Mouse (Mus musculus) ovary, postnatal 36 days (tissue): ENCODE data around the gene Rmi1.
"Not testable (repeated sequence)": the region's sequence is repeated elsewhere in the genome, so short reads cannot be mapped to it uniquely, and the experiment has no call there.

Experiments used
- DNase-seq: peaks from one replicate; pipeline ENCODE4 v3.0.0; 2022; ENCODE audit warnings: low spot score, mixed read lengths

Rmi1 gene

DNA sequence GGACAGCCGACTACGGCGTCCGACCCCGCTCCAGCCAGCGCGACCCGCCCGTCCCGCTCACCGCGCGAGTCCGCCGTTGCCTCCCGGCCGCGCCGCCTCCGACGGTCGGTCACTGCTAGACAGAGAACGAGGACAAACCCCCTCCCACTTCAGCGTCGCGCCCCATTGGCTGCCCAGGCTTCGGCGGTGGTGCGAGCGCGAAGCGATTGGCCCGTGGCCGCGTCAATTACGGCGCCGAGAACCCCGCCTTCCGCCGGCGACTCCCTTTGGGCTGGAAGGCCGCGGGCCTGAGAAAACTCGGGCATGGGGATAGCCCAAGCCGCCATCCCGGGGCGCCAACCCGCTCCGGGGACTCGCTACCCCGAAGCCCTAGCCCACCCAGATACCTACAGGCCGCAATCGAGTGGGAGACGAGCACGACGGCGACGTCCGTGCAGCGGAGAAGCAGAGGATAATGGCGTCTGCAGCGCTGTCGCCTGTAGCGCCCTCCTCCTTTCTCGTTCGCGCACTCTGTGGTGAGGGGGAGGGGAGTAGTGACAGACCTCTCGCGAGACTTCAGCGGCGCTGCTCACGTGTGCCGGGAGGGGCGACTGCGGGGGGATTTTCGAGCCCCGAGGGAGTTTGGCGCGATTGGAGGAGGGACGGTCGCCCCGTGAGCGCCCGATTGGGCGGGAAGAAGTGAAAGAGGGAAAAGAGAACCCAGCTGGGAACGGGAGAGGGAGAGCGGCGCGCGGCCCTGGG, at the start of gene Rmi1:
TSS of gene Rmi1 (plus strand) at position 246 of the 741 bp plus-strand sequence.
- DNase-seq, result peak; percentile 98

DNA sequence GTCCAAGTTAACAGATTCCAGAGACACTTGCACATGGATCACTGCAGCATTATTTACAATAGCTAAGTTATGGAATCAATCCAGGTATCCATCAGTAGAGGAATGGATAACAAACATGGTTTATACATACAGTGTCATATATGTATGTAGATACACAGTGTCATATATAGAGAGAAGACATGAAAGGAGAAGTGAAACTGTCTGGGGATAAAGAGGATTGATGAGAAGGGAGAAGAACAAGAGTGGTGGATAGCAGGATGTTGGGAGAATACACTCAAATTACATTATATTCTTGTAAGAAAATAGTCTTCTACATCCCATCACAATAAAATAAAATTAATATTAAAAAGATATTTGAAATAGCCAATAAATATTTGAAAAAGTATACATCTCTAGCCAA, 49.1 kb upstream of the Rmi1 start:
- DNase-seq, result no peak

DNA sequence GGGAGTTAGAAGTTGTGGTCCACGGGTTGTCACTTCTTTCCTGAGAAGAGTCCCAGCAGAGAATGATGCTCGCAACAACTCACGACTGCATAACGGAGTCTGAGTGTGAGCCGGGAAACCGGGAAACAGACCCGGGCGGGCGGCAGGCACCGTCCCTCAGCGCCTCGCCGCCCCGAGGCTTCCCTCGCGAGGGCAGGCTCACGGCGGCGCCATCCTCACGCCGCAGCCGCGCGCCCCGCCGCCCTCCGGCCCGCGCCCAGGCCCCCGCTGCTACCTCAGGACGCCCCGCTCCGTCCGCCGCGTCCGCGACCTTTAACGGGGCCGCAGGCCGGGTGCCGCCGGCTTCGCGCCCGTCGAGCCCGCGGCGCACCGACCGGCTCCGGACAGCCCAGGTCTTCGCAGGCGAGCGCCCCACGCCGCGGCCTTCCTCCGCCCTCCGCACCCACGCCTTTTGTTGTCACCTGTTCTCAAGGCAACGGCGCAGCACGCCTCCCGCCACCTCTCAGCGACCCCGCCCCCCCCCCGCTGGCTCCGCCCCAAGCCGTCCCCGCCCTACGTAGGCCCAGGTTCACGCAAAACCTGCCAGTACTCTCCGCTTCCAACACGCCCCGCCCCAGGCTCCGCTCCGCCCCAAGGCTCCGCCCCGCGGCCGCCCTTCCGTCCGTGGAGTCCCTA, 43.3 kb upstream of the Rmi1 start, which contains the start of gene Kif27:
TSS of gene Kif27 (minus strand) at position 494 of the 675 bp plus-strand sequence.
- peak; percentile 84 for DNase-seq

DNA sequence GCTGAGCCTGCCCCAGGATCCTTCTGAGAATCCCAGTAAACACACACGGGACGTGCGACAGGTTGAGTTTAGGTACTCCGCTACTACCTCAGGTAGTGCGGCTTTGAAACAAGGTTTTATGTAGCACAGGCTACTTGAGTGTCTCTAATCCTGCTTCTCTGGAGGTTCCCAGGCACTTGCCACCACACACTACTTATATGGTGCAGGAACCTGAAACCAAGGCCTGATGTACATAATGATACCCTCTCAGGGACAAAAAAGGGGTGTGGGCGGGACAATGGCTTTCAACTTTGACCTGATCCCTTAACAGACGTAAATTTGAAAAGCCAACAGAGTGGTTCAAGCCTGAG, 42.8 kb upstream of the Rmi1 start:
- no peak for DNase-seq

DNA sequence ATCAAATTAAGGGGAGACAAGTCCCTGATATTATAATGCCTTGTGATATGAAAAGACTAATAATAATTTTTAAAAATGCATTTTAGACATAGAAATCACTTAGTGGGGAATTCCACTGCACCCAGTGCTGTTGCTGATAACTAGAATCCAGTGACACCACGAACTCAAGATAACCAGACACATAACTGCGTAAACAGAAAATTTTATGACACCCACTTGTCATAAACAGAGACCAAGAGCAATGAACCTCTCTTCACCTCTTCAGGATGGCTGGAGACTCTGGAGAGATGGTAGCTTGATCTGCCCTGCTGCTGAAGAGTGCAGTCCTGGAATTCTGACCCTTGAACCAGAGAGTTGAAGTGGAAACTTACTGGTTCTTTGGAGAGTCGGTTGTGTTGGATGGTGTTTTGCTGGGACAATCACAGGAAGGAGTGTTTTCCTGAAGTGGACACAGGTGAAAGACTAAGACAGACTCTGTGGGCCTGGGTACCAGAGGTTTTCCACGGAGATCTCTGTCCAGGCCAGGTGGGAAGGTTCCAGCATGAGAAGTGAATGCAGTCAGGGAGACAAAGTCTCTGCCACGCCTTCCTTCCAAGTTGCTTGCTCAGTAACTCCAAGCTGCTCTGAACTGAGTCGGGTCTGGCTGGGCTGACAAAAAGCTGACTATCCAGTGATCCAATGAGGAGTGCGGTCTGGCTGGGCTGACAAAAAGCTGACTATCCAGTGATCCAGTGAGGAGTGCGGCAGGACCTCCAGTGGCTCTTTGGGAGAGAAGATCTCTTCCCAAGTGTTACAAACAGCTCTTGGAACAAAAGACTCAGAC, 37.5 kb upstream of the Rmi1 start:
- no peak for DNase-seq

DNA sequence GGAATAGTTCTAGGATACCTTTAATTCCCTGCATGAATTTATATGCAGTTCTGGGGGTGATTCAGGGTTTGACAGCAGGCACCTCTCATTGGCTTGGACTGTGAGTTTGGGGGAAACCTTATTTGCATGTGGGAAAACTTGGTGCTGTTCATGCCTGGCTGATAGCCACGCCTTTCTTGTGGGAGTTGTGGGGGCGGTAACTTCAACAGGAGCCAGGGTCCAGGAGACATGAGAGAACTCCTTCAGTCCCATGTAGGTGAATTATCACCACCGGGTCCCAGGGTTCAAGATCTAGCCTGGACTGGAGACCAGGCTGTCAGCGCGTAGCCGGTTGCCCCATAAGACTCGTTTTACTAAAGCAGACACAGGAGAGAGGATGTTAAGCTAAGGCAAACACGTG, 36.9 kb upstream of the Rmi1 start:
- not testable (repeated sequence) for DNase-seq

DNA sequence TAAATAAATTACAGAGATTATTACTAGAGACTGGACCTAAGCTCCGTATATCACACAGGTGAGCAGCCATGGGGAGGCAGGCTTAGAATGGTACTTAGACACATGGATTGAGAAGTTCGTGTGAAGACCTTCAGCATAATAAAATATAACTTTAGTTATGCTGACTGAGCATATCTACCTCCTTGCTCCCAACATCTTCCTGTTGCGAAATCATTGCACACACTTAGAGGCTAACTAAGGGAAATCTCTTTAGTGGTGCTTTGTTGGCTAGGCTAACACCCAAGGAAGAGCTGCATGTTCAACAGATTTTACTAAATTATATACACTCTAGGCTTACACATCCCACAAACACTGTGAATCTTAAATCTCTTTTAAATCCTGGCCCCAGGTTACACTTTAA, 35.7 kb upstream of the Rmi1 start:
- no peak for DNase-seq

DNA sequence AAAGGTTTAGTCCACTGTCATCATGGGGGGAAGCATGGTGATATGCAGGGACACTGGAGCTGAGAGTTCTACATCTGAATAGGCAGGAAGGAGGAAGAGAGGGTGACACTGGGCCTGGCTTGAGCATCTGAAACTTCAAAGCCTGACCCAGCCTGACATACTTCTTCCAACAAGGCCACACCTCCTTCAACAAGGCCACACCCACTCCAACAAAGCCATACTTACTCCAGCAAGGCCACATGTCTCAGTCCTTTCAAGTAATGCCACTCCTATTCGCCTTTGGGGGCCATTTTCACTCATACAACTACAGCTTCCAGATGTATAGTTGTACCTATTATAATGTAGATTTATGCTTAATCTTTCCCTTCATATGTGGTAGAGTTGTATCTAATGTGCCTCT, 34.4 kb upstream of the Rmi1 start:
- no peak for DNase-seq

DNA sequence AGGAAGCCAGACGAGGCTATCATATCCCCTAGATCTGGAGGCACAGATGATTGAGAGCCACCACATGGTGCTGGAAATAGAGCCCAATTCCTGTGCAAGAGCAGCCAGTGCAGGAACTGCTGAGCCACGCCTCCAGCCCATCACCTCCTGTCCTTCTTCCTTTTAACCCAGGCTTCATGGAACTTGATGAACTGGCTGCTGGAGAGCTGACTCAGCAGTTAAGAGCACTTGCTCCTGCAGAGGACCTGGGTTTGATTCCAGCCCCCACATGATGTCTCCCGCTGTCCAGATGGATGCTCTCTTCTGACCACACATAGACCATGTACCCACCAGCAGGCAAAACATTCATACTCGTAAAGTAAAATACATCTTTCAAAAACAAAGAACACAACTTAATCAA, 33.2 kb upstream of the Rmi1 start:
- no peak for DNase-seq

DNA sequence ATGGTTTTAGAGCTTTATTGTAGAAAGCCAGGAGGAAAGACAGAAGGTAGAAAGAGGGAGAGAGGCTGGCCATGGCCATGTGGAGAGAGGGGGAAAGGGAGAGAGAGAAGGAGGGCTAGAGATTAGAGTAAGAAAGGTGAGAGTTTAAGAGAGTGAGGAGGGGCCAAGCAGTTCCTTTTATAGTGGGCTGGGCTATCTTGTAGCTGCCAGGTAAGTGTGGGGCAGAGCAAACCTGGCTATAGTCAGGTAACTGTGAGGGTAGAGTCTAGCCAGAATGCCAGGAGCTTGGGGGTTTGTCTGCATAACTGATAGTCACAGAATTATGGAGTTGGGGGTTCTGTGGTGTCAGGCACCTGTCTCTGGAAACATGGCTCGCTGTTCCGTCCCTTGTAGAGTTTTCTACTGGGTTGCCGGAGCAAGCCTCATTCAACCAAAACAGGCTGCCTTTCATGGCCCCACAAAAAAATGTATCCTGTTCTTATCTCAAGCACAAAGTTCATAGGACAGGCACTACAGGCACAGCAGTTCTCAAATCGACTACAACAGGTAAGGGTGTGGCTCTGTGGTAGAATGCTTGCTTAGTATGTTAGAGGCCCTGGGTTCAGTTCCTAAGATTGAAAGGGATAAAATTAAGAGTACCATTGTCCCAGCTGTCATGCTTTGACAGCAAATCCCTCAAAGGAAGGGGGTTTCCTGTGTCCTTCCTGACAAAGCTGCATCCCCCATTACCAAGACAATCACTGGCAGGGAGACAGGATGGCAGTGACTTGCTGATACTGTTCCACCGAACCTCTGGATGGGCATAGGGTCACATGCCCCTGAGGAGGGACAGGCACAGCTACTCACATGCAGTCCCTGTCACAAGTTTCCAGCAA, 29.5 kb upstream of the Rmi1 start:
- no peak for DNase-seq

DNA sequence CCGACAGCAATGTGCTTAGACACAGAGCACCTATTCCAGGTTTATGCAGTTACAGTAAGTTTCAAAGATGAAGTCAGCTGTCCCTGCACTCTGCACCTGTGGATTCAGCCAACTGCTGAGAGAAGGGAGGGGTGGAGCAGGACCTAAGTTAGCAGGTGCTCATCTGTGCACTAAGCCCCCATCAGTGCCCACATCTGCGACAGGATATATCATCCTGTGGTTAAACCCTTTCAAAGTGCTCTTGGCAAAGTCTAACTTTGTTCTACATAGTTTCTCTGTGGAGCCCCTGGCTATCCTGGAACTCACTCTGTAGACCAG, 28.9 kb upstream of the Rmi1 start:
- DNase-seq, result no peak

DNA sequence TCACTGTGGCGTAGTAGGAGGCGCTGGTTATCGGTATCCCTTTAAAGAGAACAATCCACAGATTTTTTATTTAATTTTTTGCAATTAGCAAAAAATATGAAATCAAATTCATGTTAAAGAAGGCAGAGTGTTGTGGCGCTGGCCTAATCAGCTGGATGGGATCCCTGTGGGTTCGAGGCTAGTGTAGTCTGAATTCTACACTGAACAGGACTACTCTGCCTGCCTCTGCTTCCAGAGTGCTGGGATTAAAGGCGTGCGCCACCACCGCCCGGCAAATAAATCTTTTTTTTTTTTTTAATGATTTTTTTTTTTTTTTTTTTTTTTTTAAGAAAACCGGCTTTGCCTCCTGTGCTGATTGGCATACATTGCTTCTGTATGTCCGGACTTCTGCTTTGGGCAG, 17.7 kb upstream of the Rmi1 start:
- DNase-seq, result no peak

DNA sequence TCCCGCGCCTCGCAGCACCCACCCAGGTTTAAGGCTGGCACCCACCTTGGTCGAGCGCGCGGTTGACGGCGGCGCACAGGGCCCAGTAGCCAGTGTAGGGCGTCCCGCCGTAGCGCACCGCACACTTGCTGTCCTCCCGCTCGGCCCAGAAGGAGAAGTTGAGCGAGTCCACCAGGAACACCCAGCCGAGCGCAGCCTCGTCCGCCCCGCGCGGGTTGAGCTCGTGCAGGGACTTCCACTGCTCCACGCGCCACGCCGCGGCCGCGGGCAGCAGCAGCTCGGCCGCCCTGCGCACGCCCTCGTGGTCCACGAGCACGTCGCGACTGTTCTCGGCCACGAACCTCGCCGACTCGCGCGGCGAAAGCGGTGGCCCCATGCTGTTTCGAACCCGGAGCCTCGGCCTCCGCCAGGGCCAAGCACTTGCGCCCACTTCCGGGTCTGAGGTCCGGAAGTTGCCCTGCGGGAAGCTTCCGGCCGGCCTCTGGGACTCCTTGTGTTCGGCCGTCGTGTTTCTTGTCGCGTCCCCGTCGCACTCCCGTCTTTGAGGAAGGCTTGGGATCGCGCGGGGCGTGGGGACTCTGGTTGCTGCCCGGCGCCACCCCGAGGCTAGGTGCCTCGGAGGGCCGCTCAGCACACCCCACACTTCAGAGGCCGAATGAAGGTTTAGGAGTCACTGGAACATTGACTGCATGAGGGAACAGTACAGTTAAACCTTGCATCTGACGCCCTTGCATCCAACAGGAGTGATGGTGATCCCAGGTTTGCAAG, 17.1 kb upstream of the Rmi1 start, which contains the start of gene 2210016F16Rik:
TSS of gene 2210016F16Rik (minus strand) at position 447 of the 768 bp plus-strand sequence.
- peak; percentile 70 for DNase-seq

DNA sequence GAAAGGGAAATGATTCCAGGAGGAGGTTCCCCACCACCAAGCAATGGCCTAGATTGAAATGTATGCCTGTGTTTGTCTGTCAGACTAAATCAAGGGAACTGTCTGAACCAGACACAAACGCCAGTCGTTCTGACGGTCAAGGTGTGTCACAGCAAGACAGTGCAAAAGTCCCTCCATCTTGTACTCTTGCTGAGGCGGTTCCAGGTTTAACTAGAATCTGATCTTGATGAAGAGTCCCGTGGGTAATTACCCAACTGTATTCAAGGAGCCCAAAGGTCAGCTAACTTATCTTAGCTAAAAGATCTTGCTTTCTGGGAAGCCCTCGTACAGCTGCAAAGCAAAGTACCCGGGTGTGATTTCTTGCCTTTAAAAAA, 16.5 kb upstream of the Rmi1 start:
- no peak for DNase-seq

DNA sequence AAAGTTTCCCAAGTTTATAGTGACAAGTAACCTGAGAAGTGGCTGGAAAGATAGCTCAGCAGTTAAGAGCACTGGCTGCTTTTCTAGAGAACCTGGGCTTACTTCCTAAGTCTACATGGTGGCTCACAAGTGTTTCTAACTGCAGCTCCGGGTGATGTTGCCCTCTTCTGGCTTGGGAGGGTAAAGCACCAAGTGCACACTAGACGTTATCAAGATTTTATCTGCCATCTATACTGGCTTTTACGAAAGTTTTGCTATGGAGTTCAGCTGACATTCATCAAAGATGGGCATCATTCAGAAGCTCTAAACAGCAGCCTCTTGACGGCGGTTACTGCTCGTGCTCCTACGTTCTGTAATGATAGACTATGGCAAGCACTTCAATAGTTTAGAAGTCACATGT, 14.1 kb upstream of the Rmi1 start:
- peak; percentile 48 for DNase-seq

DNA sequence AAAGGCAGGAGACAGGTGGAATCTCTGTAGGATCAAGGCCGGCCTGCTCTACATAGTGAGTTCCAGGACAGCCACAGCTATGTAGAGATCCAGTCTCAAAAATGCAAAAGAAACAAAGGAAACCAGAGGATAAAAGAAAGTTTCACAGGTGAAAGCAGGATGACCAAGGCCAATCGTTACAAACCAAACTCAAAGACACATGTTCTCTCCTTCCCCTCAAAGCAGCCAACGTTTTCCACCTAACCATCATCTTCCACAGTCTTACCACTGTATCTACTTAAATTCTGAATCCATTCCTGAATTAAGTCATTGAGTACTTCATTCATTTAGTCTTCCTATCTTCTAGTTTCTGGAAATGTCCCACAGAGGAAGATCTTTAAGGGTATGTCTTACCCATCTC, 13.7 kb upstream of the Rmi1 start:
- no peak for DNase-seq

DNA sequence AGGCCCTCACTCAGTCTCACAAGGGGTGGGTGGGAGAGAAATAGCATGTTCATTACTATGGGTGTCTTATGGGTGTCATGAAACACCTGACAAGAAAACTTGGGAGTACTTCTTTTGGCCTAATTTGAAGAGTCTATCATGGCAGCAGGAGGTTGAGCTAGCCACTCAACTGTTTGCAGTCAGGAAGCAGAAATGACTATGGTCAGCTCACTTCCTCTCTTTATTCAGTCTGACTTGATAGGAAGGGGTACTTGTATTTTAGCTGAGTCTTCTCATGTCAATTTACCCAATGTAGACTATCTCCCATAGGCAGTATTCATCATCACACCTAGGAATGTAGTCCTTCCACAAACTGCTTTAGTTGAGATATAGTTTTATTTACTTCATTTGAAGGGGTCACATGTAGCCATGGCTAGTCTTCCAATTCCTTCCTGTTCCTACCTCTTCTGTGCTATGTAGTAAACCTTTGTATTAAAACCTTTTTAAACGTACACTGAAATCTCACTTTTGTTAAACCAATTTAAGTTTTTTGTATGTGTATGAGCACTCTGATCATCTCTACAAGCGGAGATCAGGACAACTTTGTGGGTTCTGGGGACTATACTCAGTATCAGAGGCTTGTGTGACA, 12.6 kb upstream of the Rmi1 start:
- DNase-seq, result no peak

DNA sequence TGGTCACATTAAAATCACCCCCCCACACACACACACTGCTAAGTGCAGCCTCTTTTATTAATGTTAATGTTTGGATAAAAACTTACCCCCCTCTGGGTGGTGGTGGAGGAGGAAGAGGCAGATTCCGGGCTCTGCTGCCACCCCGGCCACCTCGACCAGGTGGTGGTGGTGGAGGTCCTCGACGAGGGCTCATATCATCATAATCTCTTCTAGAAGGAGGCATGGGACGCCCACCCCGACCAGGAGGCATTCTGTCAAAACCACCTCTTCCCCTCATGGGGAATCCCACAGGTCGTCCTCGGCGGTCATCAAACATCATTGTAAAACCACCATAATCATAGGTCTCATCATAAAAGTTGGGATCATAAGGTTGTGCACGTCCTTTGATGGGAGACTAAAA, 7.7 kb upstream of the Rmi1 start:
- not testable (repeated sequence) for DNase-seq

DNA sequence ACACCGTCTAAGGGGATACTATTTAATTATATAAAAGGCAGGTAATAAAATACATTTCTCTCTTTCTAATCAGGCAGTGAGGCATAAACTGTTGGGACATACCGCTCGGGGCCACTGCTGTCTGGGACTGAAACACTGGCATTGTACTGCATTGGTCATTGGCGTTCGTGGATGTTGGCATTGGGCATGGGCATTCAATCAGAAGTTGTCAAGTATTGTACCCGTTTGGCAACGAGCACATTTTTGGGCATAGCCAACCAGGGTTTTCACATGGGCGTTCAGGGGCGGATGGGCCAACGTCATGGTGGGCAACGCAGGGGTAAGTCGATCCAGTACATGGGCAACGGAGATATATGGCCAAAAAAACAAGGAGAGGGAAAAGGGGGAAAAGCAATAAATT, 4.4 kb upstream of the Rmi1 start:
- no peak for DNase-seq

DNA sequence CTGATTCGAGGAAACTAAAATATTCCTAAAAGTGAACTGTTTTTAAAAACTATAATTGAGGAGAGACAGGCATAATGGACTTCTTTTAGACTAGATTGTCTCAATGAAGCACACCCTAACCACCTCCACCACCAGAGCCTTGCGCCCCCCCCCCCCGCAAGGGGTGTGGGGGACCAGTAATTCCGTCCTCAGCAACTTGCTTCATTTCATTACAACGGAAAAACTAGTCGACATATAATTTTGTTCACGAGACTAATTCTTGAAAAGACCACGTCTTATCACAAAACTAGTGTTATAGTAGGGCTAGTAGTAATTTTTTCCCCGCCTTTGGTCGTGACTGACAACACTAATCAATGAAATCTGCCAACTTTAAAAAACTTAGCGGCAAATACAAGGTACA, 1.5 kb upstream of the Rmi1 start:
- DNase-seq, result no peak
